In the genomic region with DNA sequence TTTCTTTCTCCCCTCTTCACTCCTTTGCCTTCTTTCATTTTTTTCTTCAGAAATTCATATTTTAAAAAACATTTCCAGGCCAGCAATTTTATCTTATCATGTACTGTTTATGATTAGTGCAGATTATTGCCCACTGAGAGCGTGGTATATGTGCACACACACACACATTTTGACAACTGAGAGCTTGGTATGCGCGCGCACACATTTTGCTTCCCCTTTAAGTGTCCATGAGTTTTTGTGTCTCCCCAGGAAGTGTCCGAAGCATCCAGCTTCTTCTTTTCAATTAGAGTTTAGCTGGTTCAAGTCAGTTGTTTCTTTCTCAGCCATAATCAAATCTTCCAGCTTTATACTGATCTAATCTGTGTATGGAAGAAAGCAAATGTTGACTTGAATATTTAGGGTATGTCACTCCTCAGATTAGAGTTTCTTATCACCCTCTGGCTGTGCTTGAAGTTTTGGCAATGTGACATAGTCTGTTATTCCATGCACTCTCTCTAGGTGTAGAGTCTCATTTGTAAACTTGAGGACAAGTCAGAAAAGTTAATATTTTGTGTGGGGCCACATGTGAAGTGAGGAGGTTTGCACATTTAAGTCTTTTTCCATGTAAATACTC, we compare ENCODE assay signal across 23 mouse cellular contexts. TPM values are rescaled to one million over a fixed set of nuclear protein-coding genes. Genes with fewer than 3 reads are reported as not detected.
DNase-seq lines count a peak whose midpoint lies in the region; ATAC-seq and TF ChIP-seq lines count a peak whose summit lies in the region.
"Had no signal": no experiment of that assay in that cellular context is flagged by ENCODE, and none has a peak within 500 bp of the region (broad histone marks: within the 10 kb centered on the region; RNA-seq: fewer than 3 reads in every experiment).

No protein-coding gene starts in this region.

- no peak for TF ChIP-seq CTCF in left cerebral cortex, adult 2 months (IDR thresholded peaks at IDR 0.05)

- no peak overlapping the region for H3K4me3 ChIP-seq in heart, embryonic 14.5 days (ENCODE audit: control insufficient read depth in 1 of 2, insufficient read depth in 1 of 2, low read depth in 1 of 2, low read length in 2 of 2)
- no peak overlapping the region for H3K4me3 ChIP-seq in left cerebral cortex, adult 2 months
- H3K4me3 ChIP-seq: forebrain, embryonic 10.5 days; hindbrain, embryonic 12.5 days had no signal

- DNase-seq in heart, adult 18-20 months = no peak
- no peak for DNase-seq in left cerebral cortex, adult 2 months (ENCODE audit: extremely low spot score in 1 of 2, low spot score in 2 of 2)
- no peak for DNase-seq in left cerebral cortex, postnatal 36 days (ENCODE audit: low spot score in 2 of 2)
- peak; percentile 39 for DNase-seq in c-Kit-positive CD71-positive TER-119-positive erythroid progenitor cells, embryonic 14.5 days (ENCODE audit: low spot score)
- DNase-seq: B cell, adult 2 months; cerebellum, adult 11 months; cerebellum, postnatal 14 days; forebrain, postnatal 0 days; gastrocnemius, postnatal 14 days; kidney, adult 2 months; right cerebral cortex, postnatal 4 days; thymus, adult 18-20 months had no signal

- H3K9me3 ChIP-seq in heart, embryonic 14.5 days (ENCODE audit: control insufficient read depth, low read length) = no peaks in the 10 kb centered on the region
- H3K9me3 ChIP-seq: forebrain, embryonic 10.5 days; hindbrain, embryonic 12.5 days had no signal

- WGBS in heart, embryonic 14.5 days = 72% methylated on average over 5 of the region's 5 CpGs

- peak overlapping the region; percentile 29 to 62; a peak in 2 of 4 replicates for H3K27ac ChIP-seq in heart, embryonic 14.5 days (replicated peaks in 1 of 2; ENCODE audit: control insufficient read depth in 1 of 2, insufficient read depth in 1 of 2, low read depth in 2 of 2, low read length in 2 of 2)
- H3K27ac ChIP-seq in left cerebral cortex, adult 2 months = peak overlapping the region; percentile 45
- H3K27ac ChIP-seq: forebrain, embryonic 10.5 days; hindbrain, embryonic 12.5 days; kidney, postnatal 0 days; macrophage had no signal

- peaks cover 20 to 40% of the 10 kb centered on the region in 2 experiments for H3K4me1 ChIP-seq in heart, embryonic 14.5 days (ENCODE audit: control insufficient read depth in 2 of 2, insufficient read depth in 2 of 2, low read length in 2 of 2)
- H3K4me1 ChIP-seq: forebrain, embryonic 10.5 days; hindbrain, embryonic 12.5 days had no signal

- peak overlapping the region; percentile 21; the same call in 1 of the 2 replicates for H3K4me2 ChIP-seq in heart, embryonic 14.5 days (ENCODE audit: low read length)
- H3K4me2 ChIP-seq: heart, embryonic 11.5 days; hindbrain, embryonic 12.5 days; midbrain, embryonic 11.5 days had no signal

- H3K36me3 ChIP-seq in heart, embryonic 14.5 days (ENCODE audit: control insufficient read depth, insufficient read depth, low read length) = no peaks in the 10 kb centered on the region
- H3K36me3 ChIP-seq: forebrain, embryonic 10.5 days; hindbrain, embryonic 12.5 days had no signal

- no peak overlapping the region for H3K9ac ChIP-seq in heart, embryonic 14.5 days (ENCODE audit: low read length)
- H3K9ac ChIP-seq: forebrain, postnatal 0 days; hindbrain, embryonic 12.5 days had no signal

- intact Hi-C loops in left cerebral cortex, adult 2 months (cut with DNase I) = loop anchor here (5.0 kb wide), 1 partner anchor 70 kb away; no protein-coding TSS in a partner anchor
- intact Hi-C loops in left cerebral cortex, postnatal 36 days (cut with DNase I) = no loop called here

- no peak for ATAC-seq in heart, embryonic 14.5 days (ENCODE audit: insufficient number of reproducible peaks, insufficient read depth, low FRiP score, low read depth)
- ATAC-seq in megakaryocyte-erythroid progenitor cell, adult 5-6 weeks (replicated peaks; ENCODE audit: low FRiP score, low TSS enrichment, poor library complexity, severe bottlenecking) = 0 out of 2 replicates have a peak, but pooled peaks have one; percentile 17
- ATAC-seq in cerebellum, adult (ENCODE audit: insufficient number of reproducible peaks, low FRiP score, low TSS enrichment) = no peak
- ATAC-seq: forebrain, postnatal 0 days; lung, postnatal 0 days had no signal

- no peaks in the 10 kb centered on the region for H3K27me3 ChIP-seq in heart, embryonic 14.5 days (ENCODE audit: control insufficient read depth, insufficient read depth, low read length)
- H3K27me3 ChIP-seq: CH12.LX; hindbrain, embryonic 12.5 days had no signal

RNA-seq across cellular contexts. Expression of gene Gatb, which starts 18.8 kb away (rescaled TPM):
- polyA plus RNA-seq in heart, embryonic 14.5 days (2014; fragmentation: Nextera tagmentation; extraction: Ambion mirVana) = 48.8 and 49.7 TPM in 2 replicates
- 10 to 100 TPM; 52.3 to 52.6 TPM for total RNA-seq in heart, adult 18-20 months (2021)
- 10 to 100 TPM; 20.4 to 20.6 TPM for total RNA-seq in left cerebral cortex, adult 2 months (2021)
- total RNA-seq in left cerebral cortex, postnatal 36 days (2021) = 10 to 100 TPM; 21.9 to 23.5 TPM
- 9.1 and 12.7 TPM in 2 replicates for total RNA-seq in megakaryocyte-erythroid progenitor cell, adult 5-6 weeks (2014; fragmentation: Nextera tagmentation)
- 8.4 and 11.4 TPM in 2 replicates for total RNA-seq in megakaryocyte-erythroid progenitor cell, adult 5-6 weeks (2017)
